Mouse (Mus musculus) liver, embryonic 11.5 days (tissue): ENCODE results near the gene Nrros. TPM values are rescaled to one million over a fixed set of nuclear protein-coding genes. Genes with fewer than 3 reads are reported as not detected.
A peak's percentile ranks its signal among the peaks of the same experiment; 100 is the strongest.

Source experiments
- ATAC-seq: fragments of 200-750 bp; cut with Nextera tagmentation; replicated peaks from 2 replicates; pipeline ENCODE4 v1.8.0; 2017; ENCODE audit warnings: moderate number of reproducible peaks, mild to moderate bottlenecking, moderate TSS enrichment, moderate library complexity; ENCODE audit not compliant: low FRiP score
- DNase-seq: peaks from one replicate; pipeline ENCODE4 v3.0.0-alpha.2; 2017; ENCODE audit warnings: low spot score
- H3K27ac ChIP-seq: fragments of 300-500 bp; sonication (generic); 2 replicates; pipeline ENCODE4 v1.5.1; 2014; ENCODE audit warnings: mild to moderate bottlenecking, low read depth, low read length, control low read depth
- H3K27me3 ChIP-seq: fragments of 300-500 bp; sonication (generic); replicated peaks from 2 replicates; pipeline ENCODE4 v1.6.1; 2014; ENCODE audit warnings: low read length, mixed read lengths; ENCODE audit not compliant: control insufficient read depth, insufficient read depth
- H3K36me3 ChIP-seq: fragments of 300-500 bp; sonication (generic); 2 replicates; pipeline ENCODE4 v1.6.1; 2014; ENCODE audit warnings: mild to moderate bottlenecking, low read length, moderate library complexity, mixed read lengths; ENCODE audit not compliant: control insufficient read depth, insufficient read depth
- H3K4me1 ChIP-seq: fragments of 300-500 bp; sonication (generic); replicated peaks from 2 replicates; pipeline ENCODE4 v1.6.1; 2014; ENCODE audit warnings: low read length, mixed read lengths; ENCODE audit not compliant: control insufficient read depth, insufficient read depth
- H3K4me2 ChIP-seq: fragments of 300-500 bp; sonication (generic); 2 replicates; pipeline ENCODE4 v1.6.1; 2014; ENCODE audit warnings: mild to moderate bottlenecking, control low read depth, moderate library complexity
- H3K4me3 ChIP-seq: fragments of 300-500 bp; sonication (generic); 2 replicates; pipeline ENCODE4 v1.5.1; 2014; ENCODE audit warnings: low read depth, low read length, control low read depth
- H3K9ac ChIP-seq: fragments of 300-500 bp; sonication (generic); 2 replicates; pipeline ENCODE4 v1.6.1; 2014; ENCODE audit warnings: low read depth, low read length, control low read depth
- H3K9me3 ChIP-seq: fragments of 300-500 bp; sonication (generic); 2 replicates; pipeline ENCODE4 v1.6.1; 2016; ENCODE audit warnings: low read length, inconsistent platforms, mixed read lengths; ENCODE audit not compliant: control insufficient read depth
- WGBS: fragments of 180-500 bp; shearing (Covaris S2); extraction: QIAGEN DNeasy Blood & Tissue Kit; methylation state at CpG from one replicate; pipeline ENCODE4 v1.1.7; 2014; 5-methylcytosine and 5-hydroxymethylcytosine counted together
- polyA plus RNA-seq: library from polyadenylated mRNA; unstranded; fragments of >200 nt; fragmentation: Nextera tagmentation; extraction: Ambion mirVana; gene quantifications from 2 replicates; pipeline ENCODE4 v1.2.1, GENCODE M21; 2014

Nrros gene
- polyA plus RNA-seq, 1 experiment from 2014 or later = 35.4 TPM

- peak overlapping the region; percentile 46 for H3K4me3 ChIP-seq
- H3K4me1 ChIP-seq = no peaks in the 10 kb centered on the region
- peak overlapping the region; percentile 62 for H3K4me2 ChIP-seq
- H3K36me3 ChIP-seq = no peaks in the 10 kb centered on the region
- H3K27ac ChIP-seq = no peak overlapping the region; the same call in 1 of the 2 replicates
- H3K9ac ChIP-seq = peak overlapping the region; percentile 51
- no peaks in the 10 kb centered on the region for H3K9me3 ChIP-seq
- H3K27me3 ChIP-seq = no peaks in the 10 kb centered on the region
- peak; percentile 90 for ATAC-seq
- DNase-seq = peak; percentile 63
- WGBS = 31% methylated on average over 16 of the region's 16 CpGs
These were observed 35.1 kb downstream of the Nrros start for GRCm38 (mm10) chr16:32130190-32130826.

DNA sequence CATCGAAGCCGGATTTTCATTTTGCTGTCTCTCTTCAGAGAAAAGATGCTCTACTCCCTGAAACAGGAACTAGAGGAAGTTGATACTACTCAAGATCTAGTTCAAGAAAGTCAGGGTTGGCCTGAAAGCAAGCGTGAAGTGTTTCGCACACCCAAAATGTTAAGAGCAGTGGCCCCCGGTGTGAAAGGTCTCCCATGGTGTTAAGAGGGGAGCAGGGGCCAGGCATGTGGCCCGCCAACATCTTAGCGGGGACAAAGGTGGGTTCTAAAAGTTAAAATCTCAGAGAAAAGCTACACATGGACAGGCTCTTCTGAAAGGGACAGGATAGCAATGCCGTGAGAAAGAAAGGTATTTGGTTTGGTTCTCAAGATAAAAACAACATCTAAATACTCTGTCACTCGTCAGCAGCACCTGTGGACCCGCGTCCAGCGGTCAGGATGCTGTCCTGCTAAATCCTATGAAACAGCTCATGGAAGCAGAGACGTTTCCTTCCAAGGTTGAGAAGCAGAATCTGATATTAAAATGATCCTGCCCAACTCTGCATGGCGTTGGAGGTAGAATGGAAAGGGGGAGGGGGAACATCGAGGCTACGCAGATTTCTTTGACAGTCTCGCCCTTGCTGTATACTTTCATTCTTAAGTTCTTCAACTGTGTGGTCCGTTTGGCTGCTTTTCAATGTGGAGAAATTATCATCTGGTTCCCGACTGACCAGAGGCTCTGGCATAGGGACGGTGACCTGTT, 35.8 kb downstream of the Nrros start:
- peak; percentile 36 for ATAC-seq
- peak overlapping the region; percentile 21; the same call in 1 of the 2 replicates for H3K27ac ChIP-seq
- no peaks in the 10 kb centered on the region for H3K4me1 ChIP-seq
- peak overlapping the region; percentile 46 for H3K4me3 ChIP-seq
- DNase-seq = no peak
- H3K27me3 ChIP-seq = no peaks in the 10 kb centered on the region
- H3K36me3 ChIP-seq = no peaks in the 10 kb centered on the region
- H3K9me3 ChIP-seq = no peaks in the 10 kb centered on the region
- 52% methylated on average over 20 of the region's 20 CpGs for WGBS
- peak overlapping the region; percentile 62 for H3K4me2 ChIP-seq
- peak overlapping the region; percentile 51 for H3K9ac ChIP-seq

GRCm38 (mm10) chr16:32127046-32127445, 38.3 kb downstream of the Nrros start:
- H3K27ac ChIP-seq = no peak overlapping the region
- no peak overlapping the region for H3K4me2 ChIP-seq
- DNase-seq (no peak), ATAC-seq (no peak)
- no peaks in the 10 kb centered on the region for H3K27me3 ChIP-seq
- no peaks in the 10 kb centered on the region for H3K36me3 ChIP-seq
- H3K4me3 ChIP-seq = no peak overlapping the region
- no peaks in the 10 kb centered on the region for H3K9me3 ChIP-seq
- H3K4me1 ChIP-seq = no peaks in the 10 kb centered on the region
- 76% methylated on average over 4 of the region's 4 CpGs for WGBS
- H3K9ac ChIP-seq = no peak overlapping the region

- DNase-seq (no peak), ATAC-seq (no peak)
- Histone ChIP-seq H3K4me3 (no peak overlapping the region), H3K27me3 (no peaks in the 10 kb centered on the region), H3K4me2 (no peak overlapping the region), H3K27ac (no peak overlapping the region), H3K36me3 (no peaks in the 10 kb centered on the region), H3K9me3 (no peaks in the 10 kb centered on the region), H3K4me1 (no peaks in the 10 kb centered on the region), H3K9ac (no peak overlapping the region)
- 83% methylated on average over 3 of the region's 3 CpGs for WGBS
These were observed 40.0 kb downstream of the Nrros start for GRCm38 (mm10) chr16:32125364-32125763.

DNA sequence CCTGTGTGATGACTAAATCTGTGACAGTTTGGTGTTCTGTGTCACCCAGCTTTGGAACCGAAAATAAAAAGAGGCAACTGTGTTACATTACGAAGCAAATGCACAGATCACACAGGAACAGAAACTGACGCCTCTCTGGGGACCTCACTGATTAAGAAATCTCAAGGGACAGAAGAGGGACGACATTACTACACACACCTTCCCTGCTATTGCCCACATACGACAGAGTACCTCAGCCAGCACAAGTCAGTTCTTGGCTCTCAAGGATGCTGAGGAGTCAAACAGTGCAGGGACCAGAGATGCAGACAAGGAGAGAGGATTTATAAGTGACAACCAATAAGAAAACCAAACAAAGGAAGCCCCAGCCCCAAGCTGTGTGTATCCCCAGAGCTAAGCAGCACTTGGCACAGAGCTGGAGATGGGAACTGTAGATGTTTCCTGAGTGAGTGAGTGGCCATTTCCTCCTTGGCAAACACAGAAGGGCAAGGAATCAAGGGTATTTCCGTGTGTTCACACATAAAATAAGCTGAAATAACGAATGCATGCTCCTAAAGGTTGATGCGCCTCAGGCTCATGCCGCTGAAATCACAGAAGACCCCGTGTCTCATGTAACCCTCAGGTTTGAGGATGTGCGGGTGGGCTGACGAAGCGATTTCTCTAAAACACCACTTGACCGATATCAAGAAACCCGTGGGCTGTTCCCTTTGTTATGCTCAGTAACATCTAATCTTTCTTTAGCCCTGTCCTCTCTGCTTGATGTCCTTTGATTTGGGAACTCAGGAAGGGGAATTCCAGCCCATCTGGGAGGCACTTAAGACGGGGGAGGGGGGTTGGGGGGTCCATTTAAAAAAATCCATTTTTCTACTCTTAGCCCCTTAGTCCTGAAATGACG, 40.7 kb downstream of the Nrros start:
- Histone ChIP-seq H3K9ac (no peak overlapping the region), H3K4me2 (no peak overlapping the region), H3K27me3 (no peaks in the 10 kb centered on the region), H3K36me3 (no peaks in the 10 kb centered on the region), H3K9me3 (no peaks in the 10 kb centered on the region), H3K4me1 (no peaks in the 10 kb centered on the region), H3K4me3 (no peak overlapping the region), H3K27ac (no peak overlapping the region)
- WGBS = 55% methylated on average over 17 of the region's 17 CpGs
- ATAC-seq (no peak), DNase-seq (no peak)

DNA sequence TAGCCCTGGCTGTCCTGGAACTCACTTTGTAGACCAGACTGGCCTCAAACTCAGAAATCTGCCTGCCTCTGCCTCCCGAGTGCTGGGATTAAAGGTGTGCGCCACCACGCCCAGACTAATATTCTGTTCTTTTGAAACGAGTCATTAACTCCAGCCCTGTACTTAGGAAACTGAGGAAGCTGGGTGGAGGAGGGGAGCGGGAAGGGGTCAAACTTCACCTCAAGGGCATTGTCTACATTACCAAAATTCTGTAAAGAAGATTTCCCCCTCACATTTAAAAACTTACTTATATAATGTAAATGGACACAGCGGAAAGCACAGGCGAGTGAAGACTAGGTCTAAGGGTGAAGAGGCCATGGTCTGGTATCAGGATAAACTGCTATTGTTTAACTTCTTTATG, 41.4 kb downstream of the Nrros start:
- Histone ChIP-seq H3K4me2 (no peak overlapping the region), H3K27ac (no peak overlapping the region), H3K4me3 (no peak overlapping the region), H3K27me3 (no peaks in the 10 kb centered on the region), H3K9ac (no peak overlapping the region), H3K36me3 (no peaks in the 10 kb centered on the region), H3K9me3 (no peaks in the 10 kb centered on the region), H3K4me1 (no peaks in the 10 kb centered on the region)
- no peak for ATAC-seq
- no peak for DNase-seq
- 88% methylated on average over 7 of the region's 7 CpGs for WGBS

DNA sequence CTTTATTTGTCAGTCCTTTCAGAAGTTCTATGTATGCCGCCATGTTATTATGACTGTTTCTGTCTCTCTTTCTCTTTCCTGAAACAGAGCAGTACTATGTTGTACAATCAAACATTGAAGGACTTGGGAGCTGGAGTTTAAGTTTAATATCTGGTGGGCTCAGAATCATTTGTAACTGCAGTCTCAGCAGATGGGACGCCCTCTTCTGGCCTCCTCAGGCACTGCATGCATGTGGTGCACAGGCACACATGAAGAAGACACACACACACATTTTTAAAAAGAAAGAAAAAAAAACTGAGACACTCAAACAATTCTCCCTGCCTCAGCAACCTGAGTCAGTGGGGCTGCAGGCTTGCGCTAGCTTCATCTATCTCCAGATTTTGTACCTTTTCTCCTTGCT, 44.9 kb downstream of the Nrros start:
- Histone ChIP-seq H3K9me3 (no peaks in the 10 kb centered on the region), H3K4me3 (no peak overlapping the region), H3K36me3 (no peaks in the 10 kb centered on the region), H3K27ac (no peak overlapping the region), H3K4me1 (peaks cover 5% of the 10 kb centered on the region; the same call in 1 of the 2 replicates), H3K27me3 (no peaks in the 10 kb centered on the region), H3K9ac (no peak overlapping the region), H3K4me2 (no peak overlapping the region)
- no peak for ATAC-seq
- DNase-seq = no peak
- 80% methylated on average over 3 of the region's 3 CpGs for WGBS

DNA sequence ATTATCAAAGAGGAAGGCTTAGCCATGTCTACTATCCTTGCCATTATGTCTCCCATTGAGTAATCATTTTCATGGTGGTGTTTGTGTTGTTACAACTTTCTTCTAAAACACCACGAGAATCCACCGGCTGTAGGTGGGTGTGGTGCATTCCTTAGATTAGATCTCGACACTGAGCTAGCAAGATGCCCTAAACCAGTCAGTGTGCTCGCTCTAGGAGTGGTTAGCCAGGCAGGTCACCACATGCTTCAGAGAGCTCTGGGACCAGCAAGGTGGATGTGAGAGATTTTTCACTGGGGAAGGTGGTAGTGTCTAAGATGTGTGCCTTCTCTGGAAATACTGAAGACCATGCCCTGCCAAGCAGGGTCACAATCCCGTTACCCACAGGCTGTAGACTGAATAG, 49.2 kb downstream of the Nrros start:
- H3K4me3 ChIP-seq = no peak overlapping the region
- H3K4me2 ChIP-seq = peak overlapping the region; percentile 30
- no peaks in the 10 kb centered on the region for H3K36me3 ChIP-seq
- DNase-seq (no peak), ATAC-seq (no peak)
- H3K4me1 ChIP-seq = peaks cover 5% of the 10 kb centered on the region; the same call in 1 of the 2 replicates
- WGBS = 26% methylated on average over 5 of the region's 5 CpGs
- H3K27me3 ChIP-seq = no peaks in the 10 kb centered on the region
- H3K9me3 ChIP-seq = no peaks in the 10 kb centered on the region
- no peak overlapping the region for H3K27ac ChIP-seq
- no peak overlapping the region for H3K9ac ChIP-seq
